In genomic region chr4:54709751-54710150, GRCm38 (mm10) we compare ENCODE assay signal across 13 mouse cellular contexts.
DNase-seq lines count a peak whose midpoint lies in the region.
"Had no signal": no experiment of that assay in that cellular context is flagged by ENCODE, and none has a peak within 500 bp of the region (broad histone marks: within the 10 kb centered on the region; RNA-seq: fewer than 3 reads in every experiment).

No protein-coding gene starts in this region.

- peak; percentile 51 for DNase-seq in heart, adult 11 months
- no peak for DNase-seq in heart, adult 18-20 months
- DNase-seq in 3T3-L1 (ENCODE audit: low read depth, low spot score): peak; percentile 56
- DNase-seq in skeletal muscle tissue, adult 2 months (ENCODE audit: low read depth, low spot score): peak; percentile 19
- no peak for DNase-seq in lung, postnatal 25 days (ENCODE audit: low spot score)
- DNase-seq: adrenal gland, adult 8-10 months; adrenal gland, postnatal 14 days; adrenal gland, postnatal 36 days; cerebellum, adult 11-12 months; cerebellum, adult 2 months; cerebellum, adult 9-10 months; cerebellum, postnatal 10 days; cerebellum, postnatal 25 days had no signal

Comparison
In these comparisons a context has a peak if more than half of its experiments do, and no peak if none do; other contexts are left out.
1. DNase-seq: peak in heart, adult 11 months (single experiment), 3T3-L1 (single experiment) and skeletal muscle tissue, adult 2 months (single experiment); none in heart, adult 18-20 months (0 of 2) and lung, postnatal 25 days (single experiment).